Mouse (Mus musculus): ENCODE data around the gene Arid5a.

DNA sequence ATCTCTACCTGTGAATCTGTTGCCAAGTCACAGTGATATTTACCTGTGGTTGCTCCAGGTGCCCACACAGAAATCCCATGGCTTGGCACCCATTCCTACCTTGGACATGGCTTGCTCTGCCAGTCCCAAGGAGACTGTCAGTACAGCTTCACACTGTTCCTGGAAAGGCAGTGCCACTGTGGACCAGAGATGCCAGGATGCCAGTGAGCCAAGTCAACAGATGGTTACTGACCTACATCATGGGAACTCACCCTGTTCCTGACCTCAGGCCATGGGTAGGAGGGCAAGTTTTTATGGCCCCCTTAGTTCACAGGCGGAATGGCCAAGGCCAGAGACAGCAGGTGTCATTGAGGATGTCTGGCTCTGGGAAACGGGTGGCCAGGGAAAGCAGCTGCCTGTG, 13.6 kb downstream of the Arid5a start:
- TF ChIP-seq CTCF (IDR thresholded peaks at IDR 0.05; ENCODE audit: control insufficient read depth, insufficient read depth, low read length), result no peak
- no peak for TF ChIP-seq POLR2A (IDR thresholded peaks at IDR 0.05; ENCODE audit: borderline replicate concordance, control insufficient read depth, low read depth, low read length)

All from bone marrow, adult 2 months (tissue).